Mouse (Mus musculus) A20 (cell line): ENCODE results near the gene Ddx23.

ENCODE experiments used
- DNase-seq: peaks from one replicate; pipeline ENCODE4 v3.0.0-alpha.2; 2011; ENCODE audit warnings: low read depth, low spot score

Ddx23 gene

GRCm38 (mm10) chr15:98632921-98633320, 29.8 kb downstream of the Ddx23 start:
- peak; percentile 37 for DNase-seq

- DNase-seq, result no peak
These were observed 30.5 kb downstream of the Ddx23 start for GRCm38 (mm10) chr15:98632107-98632744.

GRCm38 (mm10) chr15:98631493-98631892, 31.2 kb downstream of the Ddx23 start:
- peak; percentile 76 for DNase-seq

GRCm38 (mm10) chr15:98630540-98630939, 32.2 kb downstream of the Ddx23 start, which contains the start of gene Cacnb3:
Gene Cacnb3 (plus strand): TSS chr15:98630840.
- no peak for DNase-seq

GRCm38 (mm10) chr15:98629464-98629863, 33.2 kb downstream of the Ddx23 start:
- no peak for DNase-seq

- no peak for DNase-seq
These were observed 34.0 kb downstream of the Ddx23 start for GRCm38 (mm10) chr15:98628589-98629254.

GRCm38 (mm10) chr15:98626487-98627212, 36.0 kb downstream of the Ddx23 start:
- no peak for DNase-seq

GRCm38 (mm10) chr15:98626078-98626477, 36.6 kb downstream of the Ddx23 start:
- DNase-seq, result no peak

GRCm38 (mm10) chr15:98623361-98623821, 39.3 kb downstream of the Ddx23 start:
- DNase-seq, result no peak

GRCm38 (mm10) chr15:98622721-98623120, 40.0 kb downstream of the Ddx23 start:
- no peak for DNase-seq

- DNase-seq, result no peak
These were observed 40.5 kb downstream of the Ddx23 start for GRCm38 (mm10) chr15:98622199-98622598.

- peak; percentile 48 for DNase-seq
These were observed 45.5 kb downstream of the Ddx23 start for GRCm38 (mm10) chr15:98617176-98617537.

GRCm38 (mm10) chr15:98616362-98617175, 46.1 kb downstream of the Ddx23 start:
- DNase-seq, result no peak

GRCm38 (mm10) chr15:98615751-98616150, 46.9 kb downstream of the Ddx23 start:
- no peak for DNase-seq

- no peak for DNase-seq
These were observed 47.7 kb downstream of the Ddx23 start for GRCm38 (mm10) chr15:98614971-98615370.

GRCm38 (mm10) chr15:98614551-98614950, 48.1 kb downstream of the Ddx23 start:
- no peak for DNase-seq

GRCm38 (mm10) chr15:98612229-98612628, 50.5 kb downstream of the Ddx23 start:
- no peak for DNase-seq

GRCm38 (mm10) chr15:98610131-98610633, 52.5 kb downstream of the Ddx23 start:
- DNase-seq, result no peak

GRCm38 (mm10) chr15:98609331-98610130, 53.2 kb downstream of the Ddx23 start, which contains the start of gene Adcy6:
Gene Adcy6 (minus strand): TSS chr15:98610076.
- no peak for DNase-seq

- DNase-seq, result no peak
These were observed 53.9 kb downstream of the Ddx23 start for GRCm38 (mm10) chr15:98608784-98609250.
